Mouse (Mus musculus): Measurements from ENCODE around the gene Plk5. TPM values are rescaled to one million over a fixed set of nuclear protein-coding genes. Genes with fewer than 3 reads are reported as not detected.

Gene Plk5
- polyA plus RNA-seq, 1 experiment from 2014 or later: 0.11 TPM

- peak; percentile 96 for ATAC-seq (ENCODE audit: low FRiP score)
Observed at GRCm38 (mm10) chr10:80329273-80330081, 26.8 kb upstream of the Plk5 start, which contains the start of the genes Pcsk4 and Reep6. Gene Pcsk4, minus strand, starts transcription at chr10:80329498. Gene Reep6, plus strand, starts transcription at chr10:80329953.

DNA sequence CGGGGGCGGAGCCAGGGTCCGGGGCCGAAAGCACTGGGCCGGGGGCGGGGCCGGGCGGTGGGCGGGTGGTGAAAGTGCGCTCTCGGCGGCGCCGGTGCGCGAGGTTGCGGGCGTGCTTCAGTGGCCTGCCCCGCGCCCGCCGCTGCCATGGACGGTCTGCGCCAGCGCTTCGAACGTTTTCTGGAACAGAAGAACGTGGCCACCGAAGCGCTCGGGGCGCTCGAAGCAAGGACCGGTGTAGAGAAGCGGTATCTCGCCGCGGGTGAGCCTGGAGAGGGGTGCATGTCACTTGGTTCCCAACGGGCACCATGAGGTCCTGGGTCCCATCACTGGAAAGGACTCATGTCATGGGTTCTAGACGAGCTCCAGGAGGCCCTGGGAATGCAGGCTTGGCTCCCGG lies 26.2 kb upstream of the Plk5 start:
- ATAC-seq (ENCODE audit: low FRiP score) (no peak), DNase-seq (ENCODE audit: low spot score) (no peak)
- Histone ChIP-seq H3K4me1 (replicated peaks; ENCODE audit: control insufficient read depth, insufficient read depth, low read length) (0 out of 2 replicates have a peak, but pooled peaks cover 5% of the 10 kb centered on the region), H3K9me3 (ENCODE audit: control insufficient read depth, low read length) (no peaks in the 10 kb centered on the region), H3K4me2 (replicated peaks; ENCODE audit: low read depth, low read length) (peak overlapping the region; percentile 85), H3K36me3 (ENCODE audit: control insufficient read depth, insufficient read depth, low read length) (no peaks in the 10 kb centered on the region), H3K27ac (ENCODE audit: low read depth, low read length) (no peak overlapping the region), H3K27me3 (ENCODE audit: control insufficient read depth, insufficient read depth, low read length) (peaks cover 7% of the 10 kb centered on the region), H3K4me3 (ENCODE audit: low read depth, low read length) (peak overlapping the region; percentile 46), H3K9ac (ENCODE audit: low read depth, low read length) (peak overlapping the region; percentile 49; the same call in 1 of the 2 replicates)
- WGBS: 2% methylated on average over 41 of the region's 41 CpGs

More at GRCm38 (mm10) chr10:80329273-80330081, 26.8 kb upstream of the Plk5 start, which contains the start of the genes Pcsk4 and Reep6:
- H3K27me3 ChIP-seq (ENCODE audit: control insufficient read depth, insufficient read depth, low read length): peaks cover 7% of the 10 kb centered on the region
- peak within 1 kb of the TSS; percentile 85 for H3K4me2 ChIP-seq (replicated peaks; ENCODE audit: low read depth, low read length)
- no peaks in the 10 kb centered on the region for H3K36me3 ChIP-seq (ENCODE audit: control insufficient read depth, insufficient read depth, low read length)
- H3K4me1 ChIP-seq (replicated peaks; ENCODE audit: control insufficient read depth, insufficient read depth, low read length): 0 out of 2 replicates have a peak, but pooled peaks cover 5% of the 10 kb centered on the region
- 4% methylated on average over 33 of the region's 36 CpGs for WGBS
- H3K9ac ChIP-seq (ENCODE audit: low read depth, low read length): peak within 1 kb of the TSS; percentile 49; the same call in 1 of the 2 replicates
- no peaks in the 10 kb centered on the region for H3K9me3 ChIP-seq (ENCODE audit: control insufficient read depth, low read length)
- peak; percentile 98 for DNase-seq (ENCODE audit: low spot score)
- peak within 1 kb of the TSS; percentile 46 for H3K4me3 ChIP-seq (ENCODE audit: low read depth, low read length)
- peak within 1 kb of the TSS; percentile 17; the same call in 1 of the 2 replicates for H3K27ac ChIP-seq (ENCODE audit: low read depth, low read length)

DNA sequence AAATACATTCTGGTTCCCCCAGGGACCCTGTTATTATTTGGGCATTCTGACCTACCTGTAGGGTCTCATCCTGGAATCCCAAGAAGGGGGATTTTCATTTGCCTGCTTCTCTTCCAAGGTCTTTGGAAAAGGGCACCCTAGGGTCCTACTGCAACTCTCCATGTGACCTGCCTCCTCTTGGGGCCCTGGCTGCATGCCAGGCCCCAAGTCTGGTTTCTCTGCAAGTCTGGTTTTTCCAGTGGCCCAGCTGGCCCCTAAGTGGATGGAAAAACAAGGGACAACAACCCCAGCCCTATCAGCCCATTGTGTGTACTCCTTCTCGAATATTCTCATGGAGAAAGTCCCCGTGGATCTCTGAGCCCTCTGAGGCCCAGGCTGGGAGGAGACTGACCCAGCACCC lies 25.4 kb upstream of the Plk5 start:
- no peaks in the 10 kb centered on the region for H3K36me3 ChIP-seq (ENCODE audit: control insufficient read depth, insufficient read depth, low read length)
- H3K27ac ChIP-seq (ENCODE audit: low read depth, low read length): no peak overlapping the region
- H3K4me3 ChIP-seq (ENCODE audit: low read depth, low read length): no peak overlapping the region
- WGBS: 83% methylated on average over 2 of the region's 2 CpGs
- ATAC-seq (ENCODE audit: low FRiP score) (no peak), DNase-seq (ENCODE audit: low spot score) (no peak)
- 0 out of 2 replicates have a peak, but pooled peaks cover 5% of the 10 kb centered on the region for H3K4me1 ChIP-seq (replicated peaks; ENCODE audit: control insufficient read depth, insufficient read depth, low read length)
- peak overlapping the region; percentile 85; the same call in 1 of the 2 replicates for H3K4me2 ChIP-seq (replicated peaks; ENCODE audit: low read depth, low read length)
- peaks cover 7% of the 10 kb centered on the region for H3K27me3 ChIP-seq (ENCODE audit: control insufficient read depth, insufficient read depth, low read length)
- no peaks in the 10 kb centered on the region for H3K9me3 ChIP-seq (ENCODE audit: control insufficient read depth, low read length)
- peak overlapping the region; percentile 19; the same call in 1 of the 2 replicates for H3K9ac ChIP-seq (ENCODE audit: low read depth, low read length)

DNA sequence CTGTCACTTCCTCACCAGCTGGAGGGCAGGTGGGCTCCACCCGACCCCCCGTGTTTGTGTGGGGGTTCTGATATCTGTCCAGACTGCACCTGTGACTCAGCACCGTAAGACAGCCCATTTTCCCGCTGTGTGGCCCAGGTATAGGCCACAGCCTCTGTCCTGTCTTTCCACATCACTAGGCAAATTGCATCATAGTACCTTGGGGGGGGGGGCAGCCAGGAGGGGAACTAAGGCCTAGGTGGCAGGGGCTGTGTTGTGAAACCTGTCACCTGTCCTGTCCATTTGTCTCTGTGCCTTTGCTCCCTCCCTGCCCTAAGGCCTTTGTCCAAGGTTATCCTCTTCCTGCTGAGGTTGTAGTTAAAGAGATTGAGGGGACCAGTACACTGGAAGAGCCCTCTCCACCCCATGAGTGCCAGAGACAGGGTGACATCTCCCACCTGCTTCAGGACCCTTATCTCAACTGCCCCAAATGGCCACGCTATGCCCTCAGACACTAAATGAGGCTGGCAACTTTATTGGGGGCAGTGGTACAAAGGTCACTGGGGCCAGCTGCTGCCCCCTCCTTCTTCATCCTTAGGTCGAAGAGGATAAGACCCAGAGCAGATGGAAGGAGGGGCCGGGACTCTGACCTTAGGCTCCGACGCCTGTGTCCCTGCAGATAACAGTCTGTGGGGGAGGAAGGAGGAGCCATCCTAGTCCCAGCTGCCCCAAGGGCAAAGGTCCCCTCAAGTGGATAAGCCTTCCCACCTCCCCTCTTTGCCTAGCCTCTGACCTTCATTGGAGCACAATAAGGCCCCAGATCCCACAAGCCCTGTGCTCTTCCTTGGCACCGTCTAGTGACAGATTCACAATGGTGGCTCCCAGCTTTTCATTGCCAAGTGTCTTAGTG lies 24.4 kb upstream of the Plk5 start:
- Histone ChIP-seq H3K4me1 (replicated peaks; ENCODE audit: control insufficient read depth, insufficient read depth, low read length) (0 out of 2 replicates have a peak, but pooled peaks cover 5% of the 10 kb centered on the region), H3K4me2 (replicated peaks; ENCODE audit: low read depth, low read length) (no peak overlapping the region), H3K36me3 (ENCODE audit: control insufficient read depth, insufficient read depth, low read length) (no peaks in the 10 kb centered on the region), H3K27ac (ENCODE audit: low read depth, low read length) (no peak overlapping the region), H3K9me3 (ENCODE audit: control insufficient read depth, low read length) (no peaks in the 10 kb centered on the region), H3K4me3 (ENCODE audit: low read depth, low read length) (no peak overlapping the region), H3K27me3 (ENCODE audit: control insufficient read depth, insufficient read depth, low read length) (peaks cover 7% of the 10 kb centered on the region), H3K9ac (ENCODE audit: low read depth, low read length) (no peak overlapping the region)
- DNase-seq (ENCODE audit: low spot score) (no peak), ATAC-seq (ENCODE audit: low FRiP score) (no peak)
- 61% methylated on average over 10 of the region's 10 CpGs for WGBS

DNA sequence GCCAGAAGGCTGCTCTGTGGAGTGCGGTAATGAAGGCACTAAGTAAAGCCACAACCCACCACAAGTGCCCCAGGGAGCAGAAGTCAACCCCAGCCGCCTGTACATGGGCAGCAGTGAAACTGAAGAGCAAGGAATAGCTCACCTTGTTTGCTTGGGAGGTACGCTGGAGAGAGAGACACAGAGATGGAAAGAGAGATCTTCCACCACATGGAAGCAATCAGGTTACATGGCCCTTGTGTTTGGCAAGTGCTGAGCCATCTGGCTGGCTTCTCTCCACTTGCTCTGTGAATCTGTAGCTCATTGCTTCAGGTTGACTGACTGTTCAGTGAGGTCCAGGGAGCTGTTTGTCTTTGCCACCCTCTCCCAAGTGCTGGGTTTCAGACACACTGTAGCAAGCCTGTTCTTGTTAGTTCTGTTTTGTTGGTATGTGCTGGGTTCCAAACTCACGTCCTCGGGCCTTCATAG lies 23.7 kb upstream of the Plk5 start:
- Histone ChIP-seq H3K4me3 (ENCODE audit: low read depth, low read length) (no peak overlapping the region), H3K36me3 (ENCODE audit: control insufficient read depth, insufficient read depth, low read length) (no peaks in the 10 kb centered on the region), H3K27me3 (ENCODE audit: control insufficient read depth, insufficient read depth, low read length) (peaks cover 7% of the 10 kb centered on the region), H3K27ac (ENCODE audit: low read depth, low read length) (no peak overlapping the region), H3K4me1 (replicated peaks; ENCODE audit: control insufficient read depth, insufficient read depth, low read length) (0 out of 2 replicates have a peak, but pooled peaks cover 5% of the 10 kb centered on the region), H3K9ac (ENCODE audit: low read depth, low read length) (no peak overlapping the region), H3K9me3 (ENCODE audit: control insufficient read depth, low read length) (no peaks in the 10 kb centered on the region), H3K4me2 (replicated peaks; ENCODE audit: low read depth, low read length) (no peak overlapping the region)
- ATAC-seq (ENCODE audit: low FRiP score) (no peak), DNase-seq (ENCODE audit: low spot score) (no peak)
- 81% methylated on average over 5 of the region's 5 CpGs for WGBS

GRCm38 (mm10) chr10:80336263-80336662 lies 20.0 kb upstream of the Plk5 start:
- Histone ChIP-seq H3K27me3 (ENCODE audit: control insufficient read depth, insufficient read depth, low read length) (peaks cover 12% of the 10 kb centered on the region), H3K4me3 (ENCODE audit: low read depth, low read length) (no peak overlapping the region), H3K9ac (ENCODE audit: low read depth, low read length) (no peak overlapping the region), H3K4me1 (replicated peaks; ENCODE audit: control insufficient read depth, insufficient read depth, low read length) (no peaks in the 10 kb centered on the region; the same call in 1 of the 2 replicates), H3K4me2 (replicated peaks; ENCODE audit: low read depth, low read length) (no peak overlapping the region), H3K36me3 (ENCODE audit: control insufficient read depth, insufficient read depth, low read length) (no peaks in the 10 kb centered on the region), H3K9me3 (ENCODE audit: control insufficient read depth, low read length) (no peaks in the 10 kb centered on the region), H3K27ac (ENCODE audit: low read depth, low read length) (no peak overlapping the region)
- DNase-seq (ENCODE audit: low spot score) (no peak), ATAC-seq (ENCODE audit: low FRiP score) (no peak)
- 87% methylated on average over 12 of the region's 12 CpGs for WGBS

DNA sequence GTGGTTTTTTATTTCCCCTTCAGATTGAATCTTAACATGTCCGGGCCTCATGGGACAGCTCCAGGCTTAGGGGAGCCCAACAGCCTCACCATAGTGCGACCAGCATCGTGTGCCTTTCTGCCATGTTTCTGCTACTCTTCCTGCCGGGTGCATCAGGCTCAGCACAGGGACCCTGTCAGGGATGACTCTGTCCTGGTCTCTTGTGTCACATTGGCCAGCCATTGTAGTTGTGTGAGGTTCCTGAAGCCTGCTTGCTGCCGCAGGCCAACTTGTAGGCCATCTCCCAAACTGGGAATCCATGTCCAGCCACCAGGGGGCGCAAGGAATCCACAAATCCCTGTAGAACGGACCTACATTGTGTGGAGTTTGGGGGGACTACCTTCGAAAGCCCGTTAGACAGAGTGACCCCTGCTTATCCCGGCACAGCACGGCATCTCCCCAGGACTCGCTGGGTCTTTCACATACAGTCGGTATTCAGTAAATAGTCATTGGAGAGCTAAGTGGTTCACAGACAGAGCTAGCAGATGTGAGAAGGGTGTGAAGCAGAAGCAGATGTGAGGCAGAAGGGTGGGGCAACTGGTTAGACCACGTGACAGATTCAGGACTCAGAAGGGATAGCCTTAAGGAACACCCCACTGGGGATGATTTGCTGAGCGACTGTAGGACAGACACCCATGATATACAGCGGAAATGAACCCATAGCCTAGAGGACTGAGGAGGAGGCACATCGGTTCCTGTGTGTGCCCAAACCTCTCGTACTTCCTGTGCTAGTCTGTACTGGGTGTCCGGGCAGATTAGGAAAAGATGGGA lies 16.1 kb upstream of the Plk5 start:
- ATAC-seq (ENCODE audit: low FRiP score) (peak; percentile 27; the same call in 1 of the 2 replicates), DNase-seq (ENCODE audit: low spot score) (peak; percentile 93)
- no peak overlapping the region for H3K4me2 ChIP-seq (replicated peaks; ENCODE audit: low read depth, low read length)
- H3K27ac ChIP-seq (ENCODE audit: low read depth, low read length): no peak overlapping the region
- H3K9ac ChIP-seq (ENCODE audit: low read depth, low read length): no peak overlapping the region
- no peaks in the 10 kb centered on the region for H3K36me3 ChIP-seq (ENCODE audit: control insufficient read depth, insufficient read depth, low read length)
- H3K4me1 ChIP-seq (replicated peaks; ENCODE audit: control insufficient read depth, insufficient read depth, low read length): peaks cover 17% of the 10 kb centered on the region
- H3K27me3 ChIP-seq (ENCODE audit: control insufficient read depth, insufficient read depth, low read length): peaks cover 51% of the 10 kb centered on the region
- 23% methylated on average over 19 of the region's 19 CpGs for WGBS
- H3K9me3 ChIP-seq (ENCODE audit: control insufficient read depth, low read length): no peaks in the 10 kb centered on the region
- H3K4me3 ChIP-seq (ENCODE audit: low read depth, low read length): no peak overlapping the region

DNA sequence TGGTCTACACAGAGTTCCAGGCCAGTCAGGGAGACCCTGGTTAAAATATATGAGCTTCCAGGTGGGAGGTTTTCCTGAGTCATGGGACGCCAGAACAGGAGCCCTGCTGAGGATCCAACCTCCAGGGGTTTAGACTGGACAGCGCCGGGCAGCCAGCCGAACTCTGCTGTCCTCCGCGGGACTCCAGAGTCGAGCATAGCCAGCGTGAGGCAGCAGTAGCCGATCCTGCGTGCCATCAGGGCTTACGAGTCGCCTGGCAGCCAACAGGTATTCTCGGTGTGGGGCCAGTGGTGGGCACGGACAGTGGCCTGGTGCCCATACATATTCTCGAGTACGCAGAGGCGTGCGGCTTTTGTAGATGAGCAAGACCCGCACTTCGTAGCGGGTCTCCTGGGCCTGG lies 15.2 kb upstream of the Plk5 start:
- Histone ChIP-seq H3K36me3 (ENCODE audit: control insufficient read depth, insufficient read depth, low read length) (no peaks in the 10 kb centered on the region), H3K4me2 (replicated peaks; ENCODE audit: low read depth, low read length) (no peak overlapping the region), H3K4me1 (replicated peaks; ENCODE audit: control insufficient read depth, insufficient read depth, low read length) (peaks cover 17% of the 10 kb centered on the region), H3K27ac (ENCODE audit: low read depth, low read length) (no peak overlapping the region), H3K9ac (ENCODE audit: low read depth, low read length) (no peak overlapping the region), H3K4me3 (ENCODE audit: low read depth, low read length) (no peak overlapping the region), H3K9me3 (ENCODE audit: control insufficient read depth, low read length) (no peaks in the 10 kb centered on the region), H3K27me3 (ENCODE audit: control insufficient read depth, insufficient read depth, low read length) (peaks cover 59% of the 10 kb centered on the region)
- WGBS: 10% methylated on average over 21 of the region's 21 CpGs
- no peak for DNase-seq (ENCODE audit: low spot score)
- ATAC-seq (ENCODE audit: low FRiP score): no peak
